Mouse (Mus musculus): ENCODE results near the gene Slc45a1. TPM values are rescaled to one million over a fixed set of nuclear protein-coding genes. Genes with fewer than 3 reads are reported as not detected.

Gene Slc45a1
- polyA plus RNA-seq, 1 experiment from 2014 or later: 10.5 TPM

DNA sequence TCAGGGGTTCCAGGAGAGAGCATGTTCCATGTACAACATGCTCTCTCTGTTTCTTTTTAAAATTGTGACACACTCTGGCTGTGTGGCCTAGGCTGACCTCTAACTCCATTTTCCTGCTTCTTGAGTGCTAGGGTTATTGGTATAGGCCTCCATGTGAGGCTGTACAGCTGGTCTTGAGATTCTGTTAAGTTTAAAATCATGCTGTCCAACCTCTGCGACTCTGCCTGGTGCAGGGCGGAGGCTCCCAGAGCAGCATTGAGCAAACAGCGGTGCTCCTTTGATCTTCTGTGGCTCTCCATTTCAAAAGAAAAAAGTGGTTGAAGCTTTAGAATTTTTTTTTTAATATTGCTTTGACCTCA lies 68.2 kb downstream of the Slc45a1 start:
- 65% methylated on average over 3 of the region's 3 CpGs for WGBS
- peaks cover 33% of the 10 kb centered on the region for H3K4me1 ChIP-seq

DNA sequence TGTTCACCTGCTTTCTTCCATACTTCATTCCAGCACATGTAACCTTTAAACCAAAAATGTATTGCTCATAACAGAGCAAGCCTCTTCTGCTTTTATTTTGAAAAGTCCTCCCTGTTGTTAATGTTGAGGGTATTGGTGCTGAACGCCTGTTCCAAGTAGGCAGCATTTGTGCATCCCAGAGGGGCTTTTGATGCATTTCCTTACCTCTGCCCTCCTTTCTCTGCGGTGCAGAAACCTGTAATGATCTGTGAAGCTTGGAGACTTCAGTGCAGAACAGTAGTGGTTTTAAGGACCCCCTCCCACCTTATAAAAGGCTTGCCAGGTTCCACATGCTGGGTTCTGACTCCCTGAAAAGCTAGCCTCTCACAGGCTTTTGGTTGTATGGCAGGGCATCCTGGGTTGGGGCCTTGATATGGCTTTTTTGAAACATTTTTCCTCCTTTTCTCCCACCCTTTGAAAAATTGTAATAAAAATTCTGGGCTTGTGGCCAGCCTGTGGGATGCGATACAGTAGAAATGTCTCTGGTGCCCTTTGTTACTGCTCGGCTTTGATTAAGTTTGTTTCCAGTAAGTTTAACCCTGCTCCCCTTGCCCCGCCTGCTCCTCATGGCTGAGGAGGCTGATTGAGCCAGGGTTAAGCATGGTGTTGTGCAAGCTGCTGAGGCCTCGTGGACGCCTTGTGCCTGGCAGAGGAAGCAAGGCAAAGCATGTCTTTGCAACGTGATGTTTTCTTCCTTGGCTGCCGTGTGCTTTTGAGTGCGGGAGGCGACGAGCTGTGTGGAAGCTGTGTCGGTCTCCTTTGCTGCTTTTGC lies 68.8 kb downstream of the Slc45a1 start:
- H3K9me3 ChIP-seq (replicated peaks): no peaks in the 10 kb centered on the region
- 22% methylated on average over 13 of the region's 13 CpGs for WGBS
- peak; percentile 33; the same call in 1 of the 2 replicates for ATAC-seq
- peak overlapping the region; percentile 49 for H3K27ac ChIP-seq
- H3K27me3 ChIP-seq: no peaks in the 10 kb centered on the region
- peaks cover 33% of the 10 kb centered on the region for H3K4me1 ChIP-seq
- H3K36me3 ChIP-seq (ENCODE audit: poor library complexity, severe bottlenecking): no peaks in the 10 kb centered on the region
- H3K4me2 ChIP-seq: 0 out of 2 replicates have a peak overlapping the region, but pooled peaks have one; percentile 3
- H3K4me3 ChIP-seq: no peak overlapping the region
- H3K9ac ChIP-seq: no peak overlapping the region; the same call in 1 of the 2 replicates

More for the DNA sequence above, 68.2 kb downstream of the Slc45a1 start:
- Histone ChIP-seq H3K36me3 (ENCODE audit: poor library complexity, severe bottlenecking) (no peaks in the 10 kb centered on the region), H3K4me3 (no peak overlapping the region), H3K9ac (no peak overlapping the region; the same call in 1 of the 2 replicates), H3K4me2 (0 out of 2 replicates have a peak overlapping the region, but pooled peaks have one; percentile 3), H3K9me3 (replicated peaks) (no peaks in the 10 kb centered on the region), H3K27ac (peak overlapping the region; percentile 49), H3K27me3 (no peaks in the 10 kb centered on the region)
- peak; percentile 33; the same call in 1 of the 2 replicates for ATAC-seq

DNA sequence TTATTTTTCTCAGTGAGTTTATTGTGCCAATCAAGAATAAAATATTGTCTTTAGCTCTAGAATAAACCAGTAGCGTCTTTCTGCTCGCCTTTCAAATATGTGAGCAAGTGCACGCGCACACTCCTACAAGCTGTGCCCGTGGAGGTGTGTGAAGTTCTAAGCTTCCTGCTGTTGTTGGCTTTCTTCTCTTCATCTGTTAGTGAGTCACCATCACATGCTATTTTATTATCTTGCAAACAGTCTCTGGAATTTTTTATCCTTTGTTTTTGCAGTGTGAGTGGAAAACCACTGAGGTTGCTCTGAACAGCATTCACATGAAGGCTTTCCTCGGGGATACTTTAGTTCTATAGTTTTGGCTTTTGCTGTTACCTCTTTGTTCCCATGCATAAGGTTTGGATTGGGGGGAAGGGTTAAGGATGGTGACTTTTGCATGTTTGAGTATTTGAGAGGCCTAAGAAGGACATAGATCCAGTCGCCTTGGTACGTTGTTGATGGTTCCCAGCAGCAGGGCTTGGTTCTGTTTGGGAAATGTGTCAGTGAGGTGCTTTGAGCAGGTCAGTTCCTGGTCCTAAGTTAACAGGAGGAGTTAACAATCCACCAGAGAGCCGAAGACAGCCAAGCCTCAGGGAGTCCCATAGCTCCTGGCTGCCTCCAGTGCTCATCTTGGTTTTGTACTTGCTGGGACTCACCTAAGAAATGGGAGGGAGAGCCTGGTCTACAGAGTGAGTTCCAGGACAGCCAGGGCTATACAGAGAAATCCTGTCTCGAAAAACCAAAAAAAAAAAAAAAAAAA lies 69.8 kb downstream of the Slc45a1 start:
- Histone ChIP-seq H3K27ac (no peak overlapping the region), H3K36me3 (ENCODE audit: poor library complexity, severe bottlenecking) (no peaks in the 10 kb centered on the region), H3K4me2 (no peak overlapping the region), H3K4me3 (no peak overlapping the region), H3K9me3 (replicated peaks) (no peaks in the 10 kb centered on the region), H3K9ac (no peak overlapping the region), H3K4me1 (peaks cover 33% of the 10 kb centered on the region), H3K27me3 (no peaks in the 10 kb centered on the region)
- WGBS: 71% methylated on average over 10 of the region's 10 CpGs
- ATAC-seq: no peak

Other genes with a start within 250 kb of the Slc45a1 start
- 13.7 TPM in 2 replicates for gene Errfi1, start 201.7 kb upstream of the Slc45a1 start, polyA plus RNA-seq (2015; fragmentation: Nextera tagmentation; extraction: Ambion mirVana)

All from forebrain, embryonic 13.5 days (tissue).